ENCODE assay signal across 23 mouse cellular contexts in the genomic region with DNA sequence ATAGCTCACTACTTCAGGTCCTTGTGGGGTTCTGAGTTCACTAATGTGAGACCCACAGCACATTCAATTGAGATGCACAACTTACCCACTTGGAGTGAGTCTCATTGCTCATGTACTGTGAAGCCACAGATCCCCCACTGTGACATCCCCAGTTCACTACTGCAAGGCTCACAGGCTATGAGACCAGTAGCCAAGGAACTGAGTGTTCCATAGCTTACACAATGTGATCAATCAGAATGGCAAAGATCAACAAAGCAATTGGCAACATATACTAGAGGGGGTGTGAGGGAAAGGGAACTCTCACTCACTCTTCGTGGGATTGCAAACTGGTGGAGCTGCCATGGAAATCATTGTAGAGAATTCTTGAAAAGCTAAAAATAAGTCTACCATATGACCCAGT. TPM values are rescaled to one million over a fixed set of nuclear protein-coding genes. Genes with fewer than 3 reads are reported as not detected.
"Had no signal": no experiment of that assay in that cellular context is flagged by ENCODE, and none has a peak within 500 bp of the region (broad histone marks: within the 10 kb centered on the region; RNA-seq: fewer than 3 reads in every experiment).

No protein-coding gene starts in this region.

- H3K4me3 ChIP-seq: neural tube, embryonic 15.5 days; stomach, embryonic 15.5 days had no signal

- H3K27me3 ChIP-seq: neural tube, embryonic 15.5 days; stomach, embryonic 15.5 days had no signal

- H3K9me3 ChIP-seq: neural tube, embryonic 15.5 days; stomach, embryonic 15.5 days had no signal

- H3K36me3 ChIP-seq: neural tube, embryonic 15.5 days; stomach, embryonic 15.5 days had no signal

- DNase-seq: retina, postnatal 1 day; right cerebral cortex, adult 18-20 months; right cerebral cortex, postnatal 14 days; right cerebral cortex, postnatal 25 days; right cerebral cortex, postnatal 4 days; spleen, adult 18-20 months; thymus, adult 18-20 months; thymus, adult 2 months; thymus, postnatal 14 days; thymus, postnatal 25 days; thymus, postnatal 36 days; thymus, postnatal 4 days had no signal

- H3K9ac ChIP-seq: neural tube, embryonic 15.5 days; stomach, embryonic 15.5 days had no signal

- H3K4me2 ChIP-seq: neural tube, embryonic 15.5 days; stomach, embryonic 15.5 days had no signal

- H3K4me1 ChIP-seq: neural tube, embryonic 15.5 days; stomach, embryonic 15.5 days had no signal

- H3K27ac ChIP-seq: neural tube, embryonic 15.5 days; stomach, embryonic 15.5 days; stomach, postnatal 0 days had no signal

RNA-seq across cellular contexts. Expression of a gene that starts 33.5 kb away (rescaled TPM):
- polyA plus RNA-seq: neural tube, embryonic 14.5 days; neural tube, embryonic 15.5 days; small intestine, adult 2 months; spleen, adult 2 months; stomach, embryonic 14.5 days; stomach, embryonic 15.5 days; stomach, embryonic 16.5 days; stomach, postnatal 0 days; testis, adult 2 months; thymus, adult 2 months; thymus, postnatal 0 days; urinary bladder, adult 2 months had no signal
